Mouse (Mus musculus): ENCODE data around the gene Tfap2b.

GRCm38 (mm10) chr1:19234432-19235205 lies 25.9 kb downstream of the Tfap2b start:
- no peak for TF ChIP-seq CTCF (IDR thresholded peaks at IDR 0.05; ENCODE audit: borderline replicate concordance, insufficient read depth, low read depth, low read length)
- TF ChIP-seq POLR2A (IDR thresholded peaks at IDR 0.05; ENCODE audit: borderline replicate concordance, insufficient read depth, low read length) = no peak
